Mouse (Mus musculus) adrenal gland, adult 8-10 months (tissue): ENCODE measurements around the gene Lmo2. TPM values are rescaled to one million over a fixed set of nuclear protein-coding genes. Genes with fewer than 3 reads are reported as not detected.

Experiments
- total RNA-seq, 4 experiments: library from RNA; stranded (reverse); gene quantifications; 2 replicates each; pipeline ENCODE4 v1.2.4; 2022

Gene Lmo2
- total RNA-seq, 4 experiments from 2014 or later = 21.2 to 41.8 (median 31.3) TPM

Other genes with a start within 250 kb of the Lmo2 start
- gene Nat10, start 196.7 kb upstream of the Lmo2 start, total RNA-seq = 10 to 100 TPM; 33.8 to 61.8 (median 48.4) TPM
- gene Caprin1, start 160.3 kb upstream of the Lmo2 start, total RNA-seq = 100 to 1,000 TPM; 345 to 413 (median 410) TPM
- 10 to 100 TPM; 88.1 to 93.9 (median 93.1) TPM for gene Fbxo3, start 69.7 kb downstream of the Lmo2 start, total RNA-seq
- gene 4931422A03Rik, start 70.4 kb downstream of the Lmo2 start, total RNA-seq = not detected
- under 1 TPM; 0.30 to 0.68 (median 0.64) TPM for gene Gm10912, start 107.8 kb downstream of the Lmo2 start, total RNA-seq
- gene Gm10799, start 110.6 kb downstream of the Lmo2 start, total RNA-seq = not detected
- 10 to 100 TPM; 10.7 to 13.2 (median 11.5) TPM for gene Cd59b, start 111.9 kb downstream of the Lmo2 start, total RNA-seq
- gene Cd59a, start 137.8 kb downstream of the Lmo2 start, total RNA-seq = 100 to 1,000 TPM in 2 of 4 experiments, 10 to 100 TPM in 2; 91.8 to 151 (median 104) TPM
- gene A930018P22Rik, start 164.8 kb downstream of the Lmo2 start, total RNA-seq = 1 to 10 TPM in 1 of 4 experiments, under 1 TPM in 3; 0.48 to 1.9 (median 0.78) TPM